Mouse (Mus musculus): ENCODE results near the gene Atpaf1. TPM values are rescaled to one million over a fixed set of nuclear protein-coding genes. Genes with fewer than 3 reads are reported as not detected.

Gene Atpaf1
- polyA plus RNA-seq, 1 experiment from 2014 or later, result 42.8 TPM

- Histone ChIP-seq H3K9ac (no peak overlapping the region), H3K4me1 (peaks cover 9% of the 10 kb centered on the region), H3K4me2 (no peak overlapping the region), H3K27me3 (replicated peaks) (no peaks in the 10 kb centered on the region), H3K4me3 (no peak overlapping the region), H3K27ac (no peak overlapping the region), H3K36me3 (replicated peaks) (0 out of 2 replicates have a peak, but pooled peaks cover 3% of the 10 kb centered on the region), H3K9me3 (no peaks in the 10 kb centered on the region)
- no peak for ATAC-seq (replicated peaks)
- 82% methylated on average over 2 of the region's 2 CpGs for whole genome bisulfite sequencing
Observed at GRCm38 (mm10) chr4:115835576-115835975, 51.0 kb downstream of the Atpaf1 start.

GRCm38 (mm10) chr4:115838196-115838595 is 53.6 kb downstream of the Atpaf1 start:
- peak overlapping the region; percentile 66 for H3K4me2 ChIP-seq
- H3K9me3 ChIP-seq, result no peaks in the 10 kb centered on the region

DNA sequence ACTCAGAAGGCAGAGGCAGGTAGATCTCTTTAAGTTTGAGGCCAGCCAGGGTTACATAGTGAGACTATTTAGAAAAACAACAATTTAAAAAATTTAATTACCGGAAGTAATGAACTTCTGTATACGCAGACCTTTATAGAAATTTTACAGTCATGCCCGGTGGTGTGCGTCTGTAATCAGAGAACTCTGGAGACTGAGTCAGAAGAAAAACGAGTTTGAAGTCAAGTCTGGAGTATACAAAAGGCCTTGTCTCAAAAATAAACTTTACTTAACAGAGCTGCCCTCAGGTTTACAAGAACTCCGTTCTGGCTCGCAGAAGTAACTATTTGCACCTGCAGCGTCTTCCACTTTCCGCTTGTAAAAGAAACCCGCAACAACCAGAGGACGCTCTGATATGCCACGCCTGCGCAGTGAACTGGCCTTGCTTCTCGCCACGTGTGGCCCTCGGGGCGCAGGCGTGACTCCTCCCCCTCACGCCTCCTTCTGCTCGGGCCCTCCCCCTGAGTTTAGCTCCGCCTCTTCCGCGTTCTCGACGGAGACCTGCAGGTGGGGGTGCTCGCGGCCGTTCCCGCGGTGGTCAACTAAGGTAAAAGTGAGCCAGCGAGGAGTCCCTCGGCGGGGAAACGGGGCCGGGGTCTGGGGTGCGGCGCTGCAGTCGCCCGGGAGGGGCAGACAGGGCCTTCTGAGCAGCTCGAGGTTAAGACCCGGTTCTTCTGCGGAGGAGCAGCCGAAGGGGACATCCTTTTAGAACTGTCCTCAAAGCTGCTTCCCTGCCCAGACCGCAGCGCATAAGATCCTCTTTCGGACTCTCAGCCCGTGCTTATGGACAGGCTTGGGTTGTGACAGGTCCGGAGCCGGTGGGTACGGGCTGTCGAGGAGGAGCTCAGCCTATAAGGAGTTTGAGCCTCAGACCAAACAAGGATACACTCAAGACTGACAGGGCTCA is 54.4 kb downstream of the Atpaf1 start, which contains the start of gene Mknk1:
Gene Mknk1, plus strand, starts transcription at position 503 of the 946 bp plus-strand sequence.
- Histone ChIP-seq H3K27me3 (replicated peaks) (no peaks in the 10 kb centered on the region), H3K9ac (peak within 1 kb of the TSS; percentile 56), H3K4me1 (peaks cover 9% of the 10 kb centered on the region), H3K9me3 (no peaks in the 10 kb centered on the region), H3K36me3 (replicated peaks) (no peaks in the 10 kb centered on the region), H3K27ac (no peak within 1 kb of the TSS), H3K4me2 (peak within 1 kb of the TSS; percentile 66), H3K4me3 (peak within 1 kb of the TSS; percentile 67)
- peak; percentile 97 for ATAC-seq (replicated peaks)
- WGBS, result 2% methylated on average over 51 of the region's 51 CpGs

More at GRCm38 (mm10) chr4:115838196-115838595, 53.6 kb downstream of the Atpaf1 start:
- Histone ChIP-seq H3K27ac (no peak overlapping the region), H3K27me3 (replicated peaks) (no peaks in the 10 kb centered on the region), H3K36me3 (replicated peaks) (0 out of 2 replicates have a peak, but pooled peaks cover 3% of the 10 kb centered on the region), H3K4me1 (peaks cover 9% of the 10 kb centered on the region), H3K9ac (no peak overlapping the region), H3K4me3 (no peak overlapping the region)
- WGBS, result 72% methylated on average over 4 of the region's 4 CpGs
- ATAC-seq (replicated peaks), result no peak

- no peaks in the 10 kb centered on the region for H3K9me3 ChIP-seq
- peaks cover 9% of the 10 kb centered on the region for H3K4me1 ChIP-seq
- H3K27ac ChIP-seq, result no peak overlapping the region
- ATAC-seq (replicated peaks), result no peak
- WGBS, result 60% methylated on average over 4 of the region's 4 CpGs
- no peaks in the 10 kb centered on the region for H3K36me3 ChIP-seq (replicated peaks)
- H3K4me3 ChIP-seq, result peak overlapping the region; percentile 67
- no peaks in the 10 kb centered on the region for H3K27me3 ChIP-seq (replicated peaks)
- no peak overlapping the region for H3K9ac ChIP-seq
- peak overlapping the region; percentile 66; the same call in 1 of the 2 replicates for H3K4me2 ChIP-seq
Observed at GRCm38 (mm10) chr4:115839956-115840355, 55.3 kb downstream of the Atpaf1 start.

- WGBS, result 95% methylated on average over 4 of the region's 4 CpGs
- ATAC-seq (replicated peaks), result no peak
- H3K9ac ChIP-seq, result no peak overlapping the region
Observed at GRCm38 (mm10) chr4:115840842-115841241, 56.2 kb downstream of the Atpaf1 start.

DNA sequence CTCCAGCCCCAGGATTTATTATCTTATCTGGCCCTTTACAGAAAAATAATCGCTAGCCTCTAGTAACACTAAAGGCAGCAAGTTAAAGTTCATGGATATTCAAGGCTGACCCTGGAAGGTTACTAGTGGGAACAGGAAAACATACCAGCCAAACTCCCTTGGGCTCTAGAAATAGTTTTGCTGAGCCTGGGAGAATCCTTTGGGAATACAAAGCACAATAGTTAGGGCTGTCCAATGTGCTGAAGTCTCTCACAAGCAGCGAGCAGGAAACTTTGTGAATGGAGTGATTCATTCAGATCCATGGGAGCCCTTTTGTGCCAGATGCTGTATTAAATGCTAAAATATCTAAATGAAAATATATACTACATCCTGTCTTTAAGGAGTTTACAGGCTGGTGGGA is 62.0 kb downstream of the Atpaf1 start:
- Histone ChIP-seq H3K27ac (no peak overlapping the region), H3K4me2 (no peak overlapping the region), H3K4me3 (no peak overlapping the region), H3K9me3 (no peaks in the 10 kb centered on the region), H3K36me3 (replicated peaks) (no peaks in the 10 kb centered on the region), H3K9ac (no peak overlapping the region), H3K4me1 (no peaks in the 10 kb centered on the region), H3K27me3 (replicated peaks) (no peaks in the 10 kb centered on the region)
- ATAC-seq (replicated peaks), result no peak
- 54% methylated on average over 2 of the region's 2 CpGs for WGBS

More at GRCm38 (mm10) chr4:115840842-115841241, 56.2 kb downstream of the Atpaf1 start:
- Histone ChIP-seq H3K4me3 (no peak overlapping the region), H3K4me2 (no peak overlapping the region), H3K36me3 (replicated peaks) (no peaks in the 10 kb centered on the region), H3K9me3 (no peaks in the 10 kb centered on the region), H3K27me3 (replicated peaks) (no peaks in the 10 kb centered on the region), H3K27ac (no peak overlapping the region), H3K4me1 (peaks cover 9% of the 10 kb centered on the region)

- Histone ChIP-seq H3K4me1 (no peaks in the 10 kb centered on the region), H3K9me3 (no peaks in the 10 kb centered on the region), H3K27me3 (replicated peaks) (no peaks in the 10 kb centered on the region), H3K4me3 (no peak overlapping the region), H3K4me2 (no peak overlapping the region), H3K9ac (no peak overlapping the region), H3K27ac (no peak overlapping the region), H3K36me3 (replicated peaks) (no peaks in the 10 kb centered on the region)
- WGBS, result 64% methylated on average over 5 of the region's 5 CpGs
- ATAC-seq (replicated peaks), result no peak
Observed at GRCm38 (mm10) chr4:115847377-115847776, 62.8 kb downstream of the Atpaf1 start.

- ATAC-seq (replicated peaks), result no peak
- Histone ChIP-seq H3K9me3 (no peaks in the 10 kb centered on the region), H3K4me2 (no peak overlapping the region), H3K27ac (no peak overlapping the region), H3K9ac (no peak overlapping the region), H3K27me3 (replicated peaks) (no peaks in the 10 kb centered on the region), H3K4me1 (no peaks in the 10 kb centered on the region), H3K4me3 (no peak overlapping the region), H3K36me3 (replicated peaks) (no peaks in the 10 kb centered on the region)
- 94% methylated on average over 1 of the region's 1 CpGs for WGBS
Observed at GRCm38 (mm10) chr4:115848083-115848482, 63.5 kb downstream of the Atpaf1 start.

DNA sequence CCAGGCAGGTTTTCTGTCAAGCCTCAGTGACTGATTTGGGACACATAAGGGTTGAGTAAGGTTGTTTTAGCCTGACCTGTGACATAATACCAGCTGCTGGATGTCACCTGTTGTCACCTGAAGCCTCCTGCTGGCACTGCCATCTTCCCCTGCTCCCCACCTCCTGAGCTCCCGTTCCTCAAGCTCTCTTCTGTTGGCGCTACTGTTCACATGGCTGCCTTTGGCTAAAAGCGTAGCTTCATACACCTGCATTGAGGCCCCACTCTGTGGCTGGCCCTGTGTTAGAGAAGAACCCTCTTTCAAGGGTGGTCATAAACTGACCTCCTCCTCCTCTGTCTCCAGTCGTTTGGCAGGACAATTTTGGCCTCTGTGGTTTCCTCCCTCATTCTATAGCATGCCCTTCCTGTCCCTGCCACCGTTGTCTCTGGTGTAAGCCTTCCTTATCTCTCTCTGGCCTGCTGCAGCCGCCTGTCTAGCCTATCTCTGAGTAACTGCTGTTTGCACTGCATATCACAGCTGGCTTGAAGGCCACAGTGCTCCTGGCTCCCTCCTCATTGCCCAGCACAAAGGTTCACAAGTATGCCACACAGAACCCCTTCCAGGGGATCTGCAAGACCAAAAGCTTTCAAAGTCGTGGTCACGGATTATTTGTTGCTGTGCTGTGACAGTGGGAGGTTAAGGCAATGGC is 64.5 kb downstream of the Atpaf1 start:
- Histone ChIP-seq H3K4me1 (no peaks in the 10 kb centered on the region), H3K27ac (no peak overlapping the region), H3K9me3 (no peaks in the 10 kb centered on the region), H3K27me3 (replicated peaks) (no peaks in the 10 kb centered on the region), H3K36me3 (replicated peaks) (no peaks in the 10 kb centered on the region), H3K9ac (no peak overlapping the region), H3K4me3 (no peak overlapping the region), H3K4me2 (no peak overlapping the region)
- ATAC-seq (replicated peaks), result no peak
- WGBS, result 76% methylated on average over 8 of the region's 8 CpGs

GRCm38 (mm10) chr4:115850111-115850510 is 65.5 kb downstream of the Atpaf1 start:
- no peak overlapping the region for H3K9ac ChIP-seq
- H3K27me3 ChIP-seq (replicated peaks), result no peaks in the 10 kb centered on the region
- H3K4me1 ChIP-seq, result peaks cover 8% of the 10 kb centered on the region
- WGBS, result 84% methylated on average over 2 of the region's 2 CpGs
- H3K4me2 ChIP-seq, result no peak overlapping the region
- H3K36me3 ChIP-seq (replicated peaks), result no peaks in the 10 kb centered on the region
- no peaks in the 10 kb centered on the region for H3K9me3 ChIP-seq
- H3K4me3 ChIP-seq, result no peak overlapping the region
- no peak overlapping the region for H3K27ac ChIP-seq
- no peak for ATAC-seq (replicated peaks)

DNA sequence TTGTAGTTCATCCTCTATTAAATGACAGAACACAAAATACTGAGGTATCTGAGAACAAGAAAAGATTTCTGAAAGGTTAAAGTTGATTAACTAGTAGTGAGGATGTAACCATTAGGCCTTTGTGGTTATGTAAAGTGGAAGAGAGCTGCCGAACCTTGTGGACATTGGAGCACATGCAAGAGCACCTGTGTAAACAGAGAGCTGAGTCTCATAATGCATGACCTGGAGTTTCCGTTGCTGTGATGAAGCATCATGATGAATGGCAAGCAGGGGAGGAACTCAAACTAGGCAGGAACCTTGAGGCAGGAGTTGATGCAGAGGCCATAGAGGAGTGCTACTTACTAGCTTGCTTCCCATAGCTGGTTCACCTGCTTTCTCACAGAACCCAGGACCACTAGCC is 66.0 kb downstream of the Atpaf1 start:
- H3K27me3 ChIP-seq (replicated peaks), result no peaks in the 10 kb centered on the region

GRCm38 (mm10) chr4:115851569-115851968 is 67.0 kb downstream of the Atpaf1 start:
- Histone ChIP-seq H3K36me3 (replicated peaks) (no peaks in the 10 kb centered on the region), H3K9ac (no peak overlapping the region), H3K27ac (no peak overlapping the region), H3K4me2 (no peak overlapping the region), H3K4me1 (peaks cover 22% of the 10 kb centered on the region), H3K9me3 (no peaks in the 10 kb centered on the region), H3K27me3 (replicated peaks) (no peaks in the 10 kb centered on the region), H3K4me3 (no peak overlapping the region)
- no peak for ATAC-seq (replicated peaks)
- WGBS, result 85% methylated on average over 6 of the region's 6 CpGs

More for the DNA sequence above, 66.0 kb downstream of the Atpaf1 start:
- H3K4me2 ChIP-seq, result no peak overlapping the region
- H3K9me3 ChIP-seq, result no peaks in the 10 kb centered on the region
- H3K9ac ChIP-seq, result no peak overlapping the region
- ATAC-seq (replicated peaks), result no peak
- peaks cover 13% of the 10 kb centered on the region for H3K4me1 ChIP-seq
- no peaks in the 10 kb centered on the region for H3K36me3 ChIP-seq (replicated peaks)
- 61% methylated on average over 2 of the region's 2 CpGs for WGBS
- no peak overlapping the region for H3K27ac ChIP-seq
- H3K4me3 ChIP-seq, result no peak overlapping the region

Data from midbrain, embryonic 15.5 days (tissue).